Mouse (Mus musculus) testis, postnatal 14 days (tissue): ENCODE results near the gene Apol11a.
"Not testable (repeated sequence)": the region's sequence is repeated elsewhere in the genome, so short reads cannot be mapped to it uniquely, and the experiment has no call there.

ENCODE experiments used
- DNase-seq: peaks from one replicate; pipeline ENCODE4 v3.0.0; 2021; ENCODE audit warnings: low spot score

Apol11a gene

DNA sequence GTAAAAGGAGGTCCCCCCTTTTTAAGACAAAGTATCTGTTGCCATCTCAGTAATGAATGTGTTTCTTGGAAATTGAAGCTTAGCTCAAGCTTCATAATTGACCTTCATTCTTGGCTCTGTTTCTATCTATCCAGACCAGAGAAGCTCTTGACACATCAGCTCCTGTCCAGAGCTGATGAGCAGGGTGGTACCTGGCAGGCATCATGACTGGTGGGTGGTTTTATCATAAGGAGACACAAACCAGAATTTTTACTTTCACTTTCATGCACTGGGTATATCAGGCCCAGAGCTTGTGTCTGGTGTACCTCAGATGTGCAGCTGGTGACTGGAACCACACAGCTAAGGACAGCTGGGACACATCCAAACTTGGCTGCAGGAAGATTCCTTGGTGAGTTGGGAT, at the start of gene Apol11a:
Apol11a (plus strand) TSS at position 306 of the 400 bp plus-strand sequence.
- not testable (repeated sequence) for DNase-seq

- DNase-seq, result not testable (repeated sequence)
These were observed 33.2 kb upstream of the Apol11a start for GRCm38 (mm10) chr15:77474699-77475390.

DNA sequence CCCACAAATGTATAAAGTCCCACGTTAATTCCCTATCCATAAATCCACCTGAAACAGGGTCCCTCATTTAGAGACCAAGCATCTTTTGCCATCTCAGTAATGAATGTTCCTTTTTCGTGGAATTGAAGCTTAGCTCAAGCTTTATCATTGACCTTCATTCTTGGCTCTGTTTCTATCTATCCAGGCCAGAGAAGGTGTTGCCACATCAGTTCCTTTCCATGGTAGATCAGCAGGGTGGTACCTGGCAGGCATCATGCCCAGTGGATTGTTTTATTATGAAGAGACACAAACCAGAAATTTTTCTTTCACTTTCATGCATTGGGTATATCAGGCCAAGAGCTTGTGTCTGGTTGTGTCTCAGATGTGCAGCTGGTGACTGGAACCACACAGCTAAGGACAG, 31.4 kb upstream of the Apol11a start, which contains the start of gene Apol10a:
Apol10a (plus strand) TSS at position 355 of the 400 bp plus-strand sequence.
- DNase-seq, result not testable (repeated sequence)

GRCm38 (mm10) chr15:77482140-77482794, 25.8 kb upstream of the Apol11a start:
- no peak for DNase-seq

- not testable (repeated sequence) for DNase-seq
These were observed 14.9 kb upstream of the Apol11a start for GRCm38 (mm10) chr15:77493181-77493580.

DNA sequence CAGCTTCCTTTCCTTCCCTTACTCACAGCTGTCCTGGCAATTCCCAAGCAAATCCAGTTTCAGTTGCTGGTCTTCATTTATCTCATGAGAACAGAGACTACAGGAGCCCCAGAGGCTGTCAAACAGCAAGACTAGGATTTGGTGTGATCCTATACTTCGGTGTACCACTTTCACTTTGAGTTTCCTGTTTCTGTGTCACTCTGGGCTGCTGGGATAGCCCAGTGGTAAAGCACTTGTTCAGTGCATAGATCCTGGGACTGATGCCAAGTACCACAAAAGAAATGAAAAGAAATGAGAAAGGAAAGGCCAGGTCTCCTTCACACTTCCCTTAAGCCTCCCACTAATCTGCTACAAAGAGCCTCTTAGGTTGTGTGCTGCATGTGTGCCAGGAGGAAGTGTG, 13.4 kb upstream of the Apol11a start:
- not testable (repeated sequence) for DNase-seq

- not testable (repeated sequence) for DNase-seq
These were observed 12.5 kb downstream of the Apol11a start for GRCm38 (mm10) chr15:77520596-77520995.

- not testable (repeated sequence) for DNase-seq
These were observed 15.2 kb downstream of the Apol11a start for GRCm38 (mm10) chr15:77523186-77523843.

GRCm38 (mm10) chr15:77533216-77533615, 25.1 kb downstream of the Apol11a start, which contains the start of gene Apol7c:
Gene Apol7c (minus strand): TSS chr15:77533316.
- no peak for DNase-seq

GRCm38 (mm10) chr15:77539221-77539620, 31.1 kb downstream of the Apol11a start:
- not testable (repeated sequence) for DNase-seq

GRCm38 (mm10) chr15:77561792-77562191, 53.7 kb downstream of the Apol11a start, which contains the start of gene 1700025B11Rik:
Gene 1700025B11Rik (minus strand): TSS chr15:77561892.
- no peak for DNase-seq

DNA sequence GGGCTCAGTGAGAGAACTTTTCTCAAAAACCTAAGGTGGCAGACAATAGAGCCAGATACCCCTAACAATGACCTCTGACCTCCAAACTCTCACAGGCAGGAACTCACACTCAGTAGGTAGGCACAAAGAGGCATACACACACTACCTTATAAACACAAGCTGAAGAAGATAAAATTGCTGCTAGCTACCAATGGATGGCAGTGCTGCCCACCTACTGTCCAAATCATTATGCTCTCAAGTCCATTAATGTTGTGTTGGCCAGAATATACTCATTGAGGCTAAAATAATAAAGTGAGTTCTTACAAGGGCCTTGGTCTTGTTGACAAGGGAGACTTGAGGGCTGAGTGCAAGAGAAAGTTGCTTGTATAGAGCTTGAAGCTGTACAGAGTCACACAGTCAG, 55.1 kb downstream of the Apol11a start:
- DNase-seq, result no peak
